Mouse (Mus musculus): ENCODE measurements at regions not wholly inside any gene's neighbourhood (a gene's known extent, or its start where the extent isn't known, plus 50 kb on each side); places are given as distances from the start of the nearest gene placed in this dataset.

- TF ChIP-seq MYOD1 (IDR thresholded peaks at IDR 0.05; ENCODE audit: control insufficient read depth, insufficient read length, low read depth) (no peak), USF1 (IDR thresholded peaks at IDR 0.05; ENCODE audit: low read depth) (no peak), CTCF (IDR thresholded peaks at IDR 0.05; ENCODE audit: control insufficient read depth, insufficient read depth, insufficient read length) (no peak), MYOG (IDR thresholded peaks at IDR 0.05; ENCODE audit: control insufficient read depth, extremely low read depth, insufficient read length) (no peak)
Observed at GRCm38 (mm10) chr4:89380330-89380945, 69.6 kb upstream of the Cdkn2b start.

Data from C2C12 (cell line).